Mouse (Mus musculus): Measurements from ENCODE around the gene Ei24.

DNA sequence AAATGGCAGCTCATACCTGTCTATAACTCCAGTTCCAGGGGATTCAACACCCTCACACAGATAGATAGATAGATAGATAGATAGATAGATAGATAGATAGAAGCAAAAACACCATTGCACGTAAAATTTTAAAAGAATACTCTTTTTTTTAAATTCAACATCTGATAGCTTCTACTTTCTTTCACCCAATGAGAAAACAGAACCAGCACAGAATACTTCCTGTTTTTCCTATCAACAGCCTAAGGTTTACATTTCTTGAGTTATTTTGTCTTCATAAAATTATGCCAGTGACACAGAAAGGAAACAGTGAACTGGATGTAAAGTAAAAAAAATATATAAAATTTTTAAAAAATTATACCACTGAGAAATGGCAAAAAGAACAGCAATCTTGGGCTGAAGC is 32.8 kb downstream of the Ei24 start:
- TF ChIP-seq EP300 (IDR thresholded peaks at IDR 0.05; ENCODE audit: low read depth) (no peak), CTCF (IDR thresholded peaks at IDR 0.05; ENCODE audit: low read depth) (no peak)

All from liver, embryonic 14.5 days (tissue).